In genomic region chr11:61949315-61949714, GRCm38 (mm10) we compare ENCODE assay signal across 9 mouse cellular contexts. TPM values are rescaled to one million over a fixed set of nuclear protein-coding genes. Genes with fewer than 3 reads are reported as not detected.
DNase-seq lines count a peak whose midpoint lies in the region; ATAC-seq lines count a peak whose summit lies in the region.
"Had no signal": no experiment of that assay in that cellular context is flagged by ENCODE, and none has a peak within 500 bp of the region (broad histone marks: within the 10 kb centered on the region; RNA-seq: fewer than 3 reads in every experiment).

No protein-coding gene starts in this region.

- WGBS in heart, embryonic 11.5 days (ENCODE audit: insufficient replicate concordance): 0% methylated on average over 3 of the region's 3 CpGs

- no peak overlapping the region for H3K27ac ChIP-seq in heart, embryonic 11.5 days (ENCODE audit: low read depth, low read length)
- H3K27ac ChIP-seq: limb, embryonic 13.5 days had no signal

- H3K36me3 ChIP-seq in heart, embryonic 11.5 days (ENCODE audit: control insufficient read depth, insufficient read depth, low read length): no peaks in the 10 kb centered on the region
- H3K36me3 ChIP-seq: limb, embryonic 13.5 days had no signal

- no peak overlapping the region for H3K4me2 ChIP-seq in heart, embryonic 11.5 days
- H3K4me2 ChIP-seq: limb, embryonic 13.5 days had no signal

- H3K27me3 ChIP-seq in heart, embryonic 11.5 days (ENCODE audit: control insufficient read depth, insufficient read depth, low read length): no peaks in the 10 kb centered on the region
- H3K27me3 ChIP-seq: limb, embryonic 13.5 days had no signal

- no peak overlapping the region for H3K9ac ChIP-seq in heart, embryonic 11.5 days (ENCODE audit: low read depth, low read length)
- H3K9ac ChIP-seq: limb, embryonic 13.5 days had no signal

- peak; percentile 29 to 69 for DNase-seq in heart, adult 18-20 months
- DNase-seq in urinary bladder, postnatal 25 days (ENCODE audit: low spot score): peak; percentile 44
- DNase-seq in urinary bladder, adult 2 months (ENCODE audit: low spot score): no peak
- DNase-seq in cerebellum, postnatal 4 days (ENCODE audit: low spot score in 2 of 2): peak; percentile 38 to 61
- peak; percentile 65 to 67 for DNase-seq in kidney, postnatal 4 days
- no peak for DNase-seq in c-Kit-positive CD71-positive TER-119-positive erythroid progenitor cells, embryonic 14.5 days (ENCODE audit: low spot score)

- H3K4me1 ChIP-seq in heart, embryonic 11.5 days (ENCODE audit: control insufficient read depth, insufficient read depth, low read length): no peaks in the 10 kb centered on the region
- H3K4me1 ChIP-seq: limb, embryonic 13.5 days had no signal

- H3K9me3 ChIP-seq in heart, embryonic 11.5 days (replicated peaks; ENCODE audit: control insufficient read depth, low read length): no peaks in the 10 kb centered on the region
- H3K9me3 ChIP-seq: limb, embryonic 13.5 days had no signal

- H3K4me3 ChIP-seq in heart, embryonic 11.5 days (ENCODE audit: low read depth, low read length): no peak overlapping the region
- H3K4me3 ChIP-seq: limb, embryonic 13.5 days had no signal

- ATAC-seq in heart, embryonic 11.5 days (replicated peaks; ENCODE audit: insufficient number of reproducible peaks, low FRiP score, low TSS enrichment): no peak
- peak; percentile 48; the same call in 1 of the 2 replicates for ATAC-seq in megakaryocyte progenitor cell, adult 5-6 weeks (replicated peaks; ENCODE audit: poor library complexity)

RNA-seq across cellular contexts. Expression of gene Specc1, which starts 7.2 kb away (rescaled TPM):
- total RNA-seq in heart, adult 18-20 months (2021): 1 to 10 TPM; 4.7 to 6.1 TPM
- polyA plus RNA-seq in heart, embryonic 11.5 days (2014; fragmentation: Nextera tagmentation; extraction: Ambion mirVana): 11.3 and 17.1 TPM in 2 replicates
- polyA plus RNA-seq in urinary bladder, adult 2 months (2012; rRNA removed): 8.7 and 10.3 TPM in 2 replicates
- total RNA-seq in megakaryocyte progenitor cell, adult 5-6 weeks (2015): 16.4 and 19.7 TPM in 2 replicates
- total RNA-seq in megakaryocyte progenitor cell, adult 5-6 weeks (2017): 23.9 and 26.8 TPM in 2 replicates

RNA-seq across cellular contexts. Expression of gene Akap10, which starts 19.3 kb away (rescaled TPM):
- 10 to 100 TPM; 13.9 to 15.1 TPM for total RNA-seq in heart, adult 18-20 months (2021)
- polyA plus RNA-seq in heart, embryonic 11.5 days (2014; fragmentation: Nextera tagmentation; extraction: Ambion mirVana): 17.3 and 19.0 TPM in 2 replicates
- polyA plus RNA-seq in urinary bladder, adult 2 months (2012; rRNA removed): 17.9 and 18.5 TPM in 2 replicates
- 45.7 and 45.8 TPM in 2 replicates for total RNA-seq in megakaryocyte progenitor cell, adult 5-6 weeks (2015)
- total RNA-seq in megakaryocyte progenitor cell, adult 5-6 weeks (2017): 34.0 and 37.8 TPM in 2 replicates

Comparison
In these comparisons a context has a peak if more than half of its experiments do, and no peak if none do; other contexts are left out.
1. DNase-seq: peak in heart, adult 18-20 months (2 of 2), urinary bladder, postnatal 25 days (single experiment), cerebellum, postnatal 4 days (2 of 2) and kidney, postnatal 4 days (2 of 2); none in urinary bladder, adult 2 months (single experiment) and c-Kit-positive CD71-positive TER-119-positive erythroid progenitor cells, embryonic 14.5 days (single experiment).